Mouse (Mus musculus): ENCODE measurements around the gene Rnf216. TPM values are rescaled to one million over a fixed set of nuclear protein-coding genes. Genes with fewer than 3 reads are reported as not detected.
A peak's percentile ranks its signal among the peaks of the same experiment; 100 is the strongest.

The Rnf216 gene
- polyA plus RNA-seq, 1 experiment from 2014 or later: 16.9 TPM

- Histone ChIP-seq H3K36me3 (ENCODE audit: control insufficient read depth, insufficient read depth) (no peaks in the 10 kb centered on the region), H3K4me3 (ENCODE audit: low read depth, low read length) (no peak overlapping the region), H3K27me3 (replicated peaks; ENCODE audit: control insufficient read depth, insufficient read depth, low read length) (no peaks in the 10 kb centered on the region), H3K4me1 (replicated peaks; ENCODE audit: control insufficient read depth, insufficient read depth, low read length) (peaks cover 6% of the 10 kb centered on the region; the same call in 1 of the 2 replicates), H3K9me3 (ENCODE audit: control insufficient read depth) (no peaks in the 10 kb centered on the region), H3K27ac (ENCODE audit: low read depth, low read length) (no peak overlapping the region), H3K9ac (ENCODE audit: low read depth, low read length) (no peak overlapping the region), H3K4me2 (replicated peaks; ENCODE audit: low read depth) (no peak overlapping the region)
- ATAC-seq: no peak
- no peak for TF ChIP-seq CTCF (IDR thresholded peaks at IDR 0.05; ENCODE audit: low read depth)
- WGBS: 56% methylated on average over 2 of the region's 2 CpGs
Observed at GRCm38 (mm10) chr5:143052677-143053076, 60.1 kb downstream of the Rnf216 start.

DNA sequence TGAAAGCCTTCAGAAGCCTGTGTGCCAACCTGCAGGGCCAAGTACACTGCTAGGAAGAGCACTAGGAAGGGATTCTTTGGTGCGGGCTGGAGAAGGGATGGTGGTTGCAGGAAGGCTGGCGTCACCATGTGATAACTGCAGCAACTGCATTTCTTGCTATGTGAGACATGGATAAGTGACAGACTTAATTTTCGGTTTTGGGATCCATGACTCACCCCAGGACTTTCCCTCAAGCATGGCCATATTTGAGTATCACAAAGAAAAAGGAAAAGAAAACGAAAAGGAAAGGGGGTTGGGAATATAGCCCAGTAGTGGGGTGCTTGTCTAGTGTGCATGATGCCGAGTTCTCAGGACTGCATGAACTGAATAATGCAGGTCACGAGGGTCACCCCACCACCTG is 60.9 kb downstream of the Rnf216 start:
- H3K9ac ChIP-seq (ENCODE audit: low read depth, low read length): no peak overlapping the region
- 87% methylated on average over 6 of the region's 6 CpGs for WGBS
- no peak for ATAC-seq
- 0 out of 2 replicates have a peak, but pooled peaks cover 3% of the 10 kb centered on the region for H3K36me3 ChIP-seq (ENCODE audit: control insufficient read depth, insufficient read depth)
- no peak for TF ChIP-seq CTCF (IDR thresholded peaks at IDR 0.05; ENCODE audit: low read depth)
- H3K27me3 ChIP-seq (replicated peaks; ENCODE audit: control insufficient read depth, insufficient read depth, low read length): no peaks in the 10 kb centered on the region
- no peak overlapping the region for H3K27ac ChIP-seq (ENCODE audit: low read depth, low read length)
- H3K4me3 ChIP-seq (ENCODE audit: low read depth, low read length): no peak overlapping the region
- no peaks in the 10 kb centered on the region for H3K9me3 ChIP-seq (ENCODE audit: control insufficient read depth)
- H3K4me1 ChIP-seq (replicated peaks; ENCODE audit: control insufficient read depth, insufficient read depth, low read length): peaks cover 8% of the 10 kb centered on the region; the same call in 1 of the 2 replicates
- H3K4me2 ChIP-seq (replicated peaks; ENCODE audit: low read depth): no peak overlapping the region

GRCm38 (mm10) chr5:143050273-143050672 is 62.5 kb downstream of the Rnf216 start:
- Histone ChIP-seq H3K36me3 (ENCODE audit: control insufficient read depth, insufficient read depth) (0 out of 2 replicates have a peak, but pooled peaks cover 9% of the 10 kb centered on the region), H3K4me2 (replicated peaks; ENCODE audit: low read depth) (no peak overlapping the region)
- ATAC-seq: no peak

DNA sequence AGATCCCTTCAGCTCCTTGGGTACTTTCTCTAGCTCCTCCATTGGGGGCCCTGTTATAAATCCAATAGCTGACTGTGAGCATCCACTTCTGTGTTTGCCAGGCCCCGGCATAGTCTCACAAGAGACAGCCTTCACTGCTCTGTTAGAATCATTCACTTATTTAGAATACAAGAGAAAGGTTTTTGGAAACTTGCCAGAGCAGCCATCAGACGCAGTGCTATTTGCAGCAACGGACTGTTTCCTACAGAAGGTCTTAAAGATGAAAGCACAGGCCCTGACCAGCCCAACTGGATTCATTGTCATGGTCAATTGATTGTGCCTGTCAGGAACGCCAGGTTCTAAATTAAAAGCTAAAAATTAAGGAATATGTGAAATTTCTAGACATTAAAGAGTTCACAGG is 63.0 kb downstream of the Rnf216 start:
- no peaks in the 10 kb centered on the region for H3K9me3 ChIP-seq (ENCODE audit: control insufficient read depth)
- TF ChIP-seq CTCF (IDR thresholded peaks at IDR 0.05; ENCODE audit: low read depth): no peak
- no peak overlapping the region for H3K9ac ChIP-seq (ENCODE audit: low read depth, low read length)
- no peak overlapping the region for H3K27ac ChIP-seq (ENCODE audit: low read depth, low read length)
- peaks cover 14% of the 10 kb centered on the region; the same call in 1 of the 2 replicates for H3K36me3 ChIP-seq (ENCODE audit: control insufficient read depth, insufficient read depth)
- H3K4me1 ChIP-seq (replicated peaks; ENCODE audit: control insufficient read depth, insufficient read depth, low read length): peaks cover 8% of the 10 kb centered on the region; the same call in 1 of the 2 replicates
- no peak overlapping the region for H3K4me3 ChIP-seq (ENCODE audit: low read depth, low read length)
- H3K4me2 ChIP-seq (replicated peaks; ENCODE audit: low read depth): no peak overlapping the region
- H3K27me3 ChIP-seq (replicated peaks; ENCODE audit: control insufficient read depth, insufficient read depth, low read length): no peaks in the 10 kb centered on the region
- 50% methylated on average over 4 of the region's 4 CpGs for WGBS
- no peak for ATAC-seq

More at GRCm38 (mm10) chr5:143050273-143050672, 62.5 kb downstream of the Rnf216 start:
- Histone ChIP-seq H3K4me3 (ENCODE audit: low read depth, low read length) (no peak overlapping the region), H3K27me3 (replicated peaks; ENCODE audit: control insufficient read depth, insufficient read depth, low read length) (no peaks in the 10 kb centered on the region), H3K9ac (ENCODE audit: low read depth, low read length) (no peak overlapping the region), H3K4me1 (replicated peaks; ENCODE audit: control insufficient read depth, insufficient read depth, low read length) (peaks cover 8% of the 10 kb centered on the region; the same call in 1 of the 2 replicates), H3K9me3 (ENCODE audit: control insufficient read depth) (no peaks in the 10 kb centered on the region), H3K27ac (ENCODE audit: low read depth, low read length) (no peak overlapping the region)
- TF ChIP-seq CTCF (IDR thresholded peaks at IDR 0.05; ENCODE audit: low read depth): no peak
- WGBS: 64% methylated on average over 5 of the region's 5 CpGs

- 64% methylated on average over 1 of the region's 1 CpGs for WGBS
- no peak overlapping the region for H3K9ac ChIP-seq (ENCODE audit: low read depth, low read length)
- peaks cover 16% of the 10 kb centered on the region; the same call in 1 of the 2 replicates for H3K36me3 ChIP-seq (ENCODE audit: control insufficient read depth, insufficient read depth)
- no peak for TF ChIP-seq CTCF (IDR thresholded peaks at IDR 0.05; ENCODE audit: low read depth)
- ATAC-seq: no peak
- H3K27me3 ChIP-seq (replicated peaks; ENCODE audit: control insufficient read depth, insufficient read depth, low read length): no peaks in the 10 kb centered on the region
- H3K4me2 ChIP-seq (replicated peaks; ENCODE audit: low read depth): no peak overlapping the region
- H3K9me3 ChIP-seq (ENCODE audit: control insufficient read depth): no peaks in the 10 kb centered on the region
- H3K27ac ChIP-seq (ENCODE audit: low read depth, low read length): peak overlapping the region; percentile 50; the same call in 1 of the 2 replicates
- peaks cover 8% of the 10 kb centered on the region; the same call in 1 of the 2 replicates for H3K4me1 ChIP-seq (replicated peaks; ENCODE audit: control insufficient read depth, insufficient read depth, low read length)
- no peak overlapping the region for H3K4me3 ChIP-seq (ENCODE audit: low read depth, low read length)
Observed at GRCm38 (mm10) chr5:143049013-143049385, 63.8 kb downstream of the Rnf216 start.

DNA sequence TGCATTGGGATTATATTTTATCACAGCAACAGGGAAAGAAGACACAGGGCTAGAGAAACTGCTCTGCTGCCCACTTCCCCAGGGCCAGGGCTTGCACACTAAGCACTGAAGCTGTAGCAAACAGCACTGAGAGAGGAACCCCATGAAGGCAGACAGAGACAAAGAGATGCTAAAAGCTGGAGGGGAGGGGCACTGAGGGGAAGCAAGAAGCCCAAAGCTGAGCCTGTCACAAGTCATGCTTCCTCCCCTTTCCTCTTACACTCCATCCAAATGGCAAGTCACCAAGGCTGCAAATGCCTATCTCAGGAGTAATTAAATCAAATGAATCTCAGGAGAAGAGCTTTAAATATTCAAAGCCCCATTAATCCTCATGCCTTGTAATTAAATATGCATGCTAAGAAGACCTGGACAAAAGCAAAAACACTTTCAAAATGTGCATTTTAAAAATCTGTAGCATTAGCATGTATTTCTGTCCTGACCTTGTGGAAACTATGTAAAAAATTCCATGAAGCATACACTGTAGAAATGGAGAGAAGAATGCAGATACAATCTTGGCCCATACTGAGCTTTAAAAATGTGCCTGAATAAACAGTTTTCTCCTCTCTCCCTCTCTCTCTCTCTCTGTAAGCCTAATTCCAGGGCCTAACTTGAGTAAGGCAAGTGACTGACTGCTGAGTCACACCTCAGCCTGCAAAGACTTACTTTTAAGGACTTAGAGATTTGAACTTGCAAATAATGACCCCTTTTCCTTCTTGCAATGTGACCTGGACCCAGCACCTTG is 64.4 kb downstream of the Rnf216 start:
- ATAC-seq: no peak
- Histone ChIP-seq H3K4me2 (replicated peaks; ENCODE audit: low read depth) (no peak overlapping the region), H3K27me3 (replicated peaks; ENCODE audit: control insufficient read depth, insufficient read depth, low read length) (no peaks in the 10 kb centered on the region), H3K4me3 (ENCODE audit: low read depth, low read length) (no peak overlapping the region), H3K27ac (ENCODE audit: low read depth, low read length) (peak overlapping the region; percentile 50; the same call in 1 of the 2 replicates), H3K4me1 (replicated peaks; ENCODE audit: control insufficient read depth, insufficient read depth, low read length) (peaks cover 8% of the 10 kb centered on the region; the same call in 1 of the 2 replicates), H3K9ac (ENCODE audit: low read depth, low read length) (no peak overlapping the region), H3K36me3 (ENCODE audit: control insufficient read depth, insufficient read depth) (peaks cover 16% of the 10 kb centered on the region; the same call in 1 of the 2 replicates), H3K9me3 (ENCODE audit: control insufficient read depth) (no peaks in the 10 kb centered on the region)
- TF ChIP-seq CTCF (IDR thresholded peaks at IDR 0.05; ENCODE audit: low read depth): no peak
